Mouse (Mus musculus) gastrocnemius, postnatal 36 days (tissue): Measurements from ENCODE around the gene Olfr155. TPM values are rescaled to one million over a fixed set of nuclear protein-coding genes. Genes with fewer than 3 reads are reported as not detected.

Experiments used
- DNase-seq, 2 experiments: peaks; one replicate each; pipeline ENCODE4 v3.0.0; 2022
- intact Hi-C: fragments of 180-260 bp; cut with DNase I; formaldehyde crosslinking; loops from one replicate; pipeline ENCODE4 v1.15.1; 2025
- long read RNA-seq, 2 experiments: library from polyadenylated mRNA; stranded (forward); transcript quantifications; one replicate each; pipeline ENCODE4 v2.0.0; 2021
- total RNA-seq, 2 experiments: library from RNA; stranded (reverse); gene quantifications; 2 replicates each; pipeline ENCODE4 v1.2.3; 2021

Olfr155 gene
- total RNA-seq, result not detected
- long read RNA-seq, experiment 1, result 0 reads
- long read RNA-seq, experiment 2, result 0 reads

DNA sequence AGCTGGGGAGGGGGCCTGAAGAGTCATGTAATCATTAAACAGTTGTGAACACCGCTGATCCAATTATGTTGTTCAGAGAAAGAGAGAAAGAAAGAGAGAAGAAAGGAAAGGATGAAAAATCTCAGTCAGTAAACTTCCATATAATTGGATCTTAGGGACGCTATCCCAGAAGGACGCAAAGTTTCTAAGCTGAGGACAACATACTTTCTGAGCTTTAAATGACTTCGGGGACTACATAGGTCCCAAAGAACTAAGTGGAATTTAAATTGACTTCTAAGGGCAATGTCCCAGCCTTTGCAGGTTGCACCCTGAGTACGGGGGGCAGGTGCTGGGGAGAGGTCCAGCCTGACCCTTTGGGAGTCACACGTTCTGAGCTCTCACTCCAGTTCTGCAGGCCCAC is at the start of gene Olfr155:
Gene Olfr155, plus strand, starts transcription at position 301 of the 400 bp plus-strand sequence.
- no peak for DNase-seq
- intact Hi-C loops, result no loop called here

DNA sequence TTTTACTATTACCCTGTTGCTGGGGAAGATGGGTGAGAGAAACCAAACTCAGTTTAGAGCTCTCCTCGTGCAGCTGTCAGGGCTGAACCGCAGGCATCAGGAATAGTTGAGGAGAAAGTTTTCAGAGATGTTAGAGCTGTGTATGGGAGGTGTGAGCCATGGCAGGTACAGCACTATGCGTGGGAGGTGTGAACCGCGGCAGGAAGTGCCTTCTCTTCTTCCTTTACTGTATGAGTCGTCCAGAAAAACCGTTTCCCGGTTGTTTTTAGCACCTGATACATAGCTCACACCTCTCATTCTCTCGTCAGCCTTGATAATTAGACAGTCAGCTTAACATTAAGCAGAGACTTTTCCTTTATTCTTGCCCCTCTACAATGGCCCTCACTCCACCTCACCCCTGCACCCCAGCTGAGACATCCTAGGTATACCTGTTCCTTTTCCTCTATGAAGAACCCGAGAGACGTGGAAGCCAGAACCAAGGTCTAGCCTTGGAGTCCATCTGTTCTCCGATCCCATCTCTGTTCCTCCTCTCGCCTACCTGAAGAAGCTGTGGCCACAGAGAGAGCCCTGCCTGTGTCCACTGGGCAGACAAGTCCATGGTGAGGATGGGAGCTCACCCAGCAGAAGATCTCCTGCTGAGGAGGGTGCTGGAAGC is 28.3 kb upstream of the Olfr155 start:
- intact Hi-C loops, result no loop called here
- no peak for DNase-seq

DNA sequence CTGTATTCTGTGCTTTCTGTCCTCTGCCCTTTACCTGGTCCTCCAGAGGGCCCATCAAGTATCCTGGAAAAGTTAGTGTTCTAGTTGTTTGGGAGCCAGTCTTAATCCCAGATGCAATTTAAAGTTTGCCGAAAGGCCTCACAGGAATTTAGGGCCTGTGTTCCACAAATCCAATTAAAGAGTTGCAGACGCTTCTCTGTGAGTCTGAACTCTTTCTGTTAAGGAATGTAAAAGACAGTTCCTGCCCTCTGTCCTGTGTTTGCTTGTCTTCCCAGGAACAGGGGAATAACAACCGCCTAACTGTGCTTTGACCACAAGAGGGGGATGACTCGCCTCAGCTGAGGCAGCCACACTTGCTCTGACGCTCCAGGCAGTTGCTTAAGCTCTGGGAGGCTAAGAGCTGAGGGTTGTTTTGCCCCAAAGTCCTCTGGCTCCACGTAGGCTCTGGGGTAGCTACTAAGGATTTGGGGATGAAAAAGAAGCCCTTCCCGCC is 27.5 kb upstream of the Olfr155 start, which contains the start of gene Olfr156:
Gene Olfr156, minus strand, starts transcription at position 51 of the 493 bp plus-strand sequence.
- no peak for DNase-seq
- intact Hi-C loops, result no loop called here

DNA sequence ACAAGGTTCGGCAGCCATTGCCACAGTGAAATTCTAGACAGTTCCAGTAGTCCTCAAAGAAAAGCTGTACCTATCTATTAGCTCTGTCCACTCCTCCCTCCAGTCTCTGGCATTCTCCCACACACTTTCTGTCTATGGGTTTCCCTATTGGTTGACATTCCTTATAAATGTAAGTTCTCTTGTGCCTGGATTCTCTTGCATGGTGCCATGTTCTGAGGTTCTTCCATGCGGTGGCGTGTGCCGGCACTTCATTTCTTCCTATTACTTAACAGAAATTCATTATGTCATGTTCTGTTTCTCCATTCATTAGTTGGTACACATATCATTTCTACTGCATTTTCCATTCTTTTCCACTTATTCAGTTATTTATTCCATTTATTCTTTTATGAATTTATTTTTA is 22.6 kb upstream of the Olfr155 start:
- intact Hi-C loops, result no loop called here
- no peak for DNase-seq

DNA sequence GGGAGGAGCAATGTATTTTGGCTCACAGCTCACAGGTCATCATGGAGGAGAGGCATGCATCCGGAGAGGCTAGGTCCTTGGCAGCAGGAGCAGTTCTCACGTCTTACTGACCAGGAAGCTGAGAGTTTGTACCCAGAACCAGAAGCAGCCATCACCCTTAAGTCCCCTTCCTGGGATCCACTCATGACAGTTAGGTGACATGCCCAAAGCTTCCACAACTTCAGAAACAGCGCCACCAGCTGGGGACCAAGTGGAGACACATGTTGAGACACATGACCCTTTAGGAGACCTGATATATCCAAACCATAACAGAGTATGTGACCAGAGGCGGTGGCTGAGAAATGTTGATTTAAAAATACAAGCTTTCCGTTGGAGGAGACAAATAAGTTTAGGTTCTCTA is 19.3 kb upstream of the Olfr155 start:
- no peak for DNase-seq
- intact Hi-C loops, result no loop called here

DNA sequence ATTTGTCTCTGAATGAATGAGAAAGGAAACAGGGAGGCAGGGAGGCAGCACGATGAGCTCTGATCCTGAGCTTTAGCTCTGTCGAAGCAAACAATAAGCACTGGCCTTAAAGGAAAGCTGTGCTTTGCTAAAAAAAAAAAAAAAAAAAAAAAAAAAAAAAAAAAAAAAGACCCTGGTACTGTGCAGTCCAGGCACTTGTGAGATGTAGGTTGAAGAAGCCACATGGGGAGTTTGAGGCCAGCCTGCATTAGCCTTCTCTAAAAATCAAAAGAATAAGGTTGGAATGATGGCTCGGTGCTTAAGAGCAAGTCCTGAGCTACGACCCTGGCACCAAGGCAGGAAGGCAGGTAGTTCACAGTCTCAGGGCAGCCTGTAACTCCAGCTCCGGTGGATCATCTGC is 17.6 kb upstream of the Olfr155 start:
- intact Hi-C loops, result no loop called here

DNA sequence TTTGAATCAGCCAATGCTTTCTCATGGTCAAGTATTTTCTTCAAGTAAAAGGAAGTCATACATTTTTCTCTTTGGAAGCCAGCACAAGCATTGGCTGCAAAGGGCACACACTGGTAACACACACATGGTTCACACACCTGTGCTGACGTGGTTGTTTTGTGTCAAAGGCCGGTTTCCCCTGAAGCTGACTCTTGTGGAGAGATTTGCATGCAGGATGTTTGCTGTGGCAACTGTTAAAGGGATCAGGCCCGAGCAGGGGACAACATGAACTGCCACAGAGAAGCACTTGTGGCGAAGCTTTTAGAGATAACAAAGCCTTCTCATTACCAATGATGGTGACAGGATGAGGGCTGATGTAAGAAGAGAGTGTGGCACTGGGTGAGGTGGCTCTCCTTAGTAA is 16.6 kb upstream of the Olfr155 start:
- intact Hi-C loops, result no loop called here
- no peak for DNase-seq

More for the DNA sequence above, 17.6 kb upstream of the Olfr155 start:
- no peak for DNase-seq

DNA sequence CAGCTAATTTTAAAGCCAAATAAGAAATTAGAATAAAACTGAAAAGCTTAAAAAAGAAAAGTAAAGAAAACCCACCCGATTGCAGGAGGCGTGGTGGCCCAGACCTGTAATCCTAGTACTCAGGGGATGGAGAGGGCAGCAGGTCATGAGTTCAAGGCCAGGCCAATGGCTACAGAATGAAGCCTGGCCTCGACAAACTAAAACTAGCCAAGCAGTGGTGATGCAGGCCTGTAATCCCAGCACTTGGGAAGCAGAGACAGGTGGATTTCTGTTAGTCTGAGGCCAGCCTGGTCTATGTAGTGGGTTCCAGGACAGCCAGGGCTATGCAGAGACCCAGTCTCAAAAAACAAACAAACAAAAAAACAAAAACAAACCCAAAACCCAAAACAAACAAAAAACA is 13.0 kb upstream of the Olfr155 start:
- intact Hi-C loops, result no loop called here

DNA sequence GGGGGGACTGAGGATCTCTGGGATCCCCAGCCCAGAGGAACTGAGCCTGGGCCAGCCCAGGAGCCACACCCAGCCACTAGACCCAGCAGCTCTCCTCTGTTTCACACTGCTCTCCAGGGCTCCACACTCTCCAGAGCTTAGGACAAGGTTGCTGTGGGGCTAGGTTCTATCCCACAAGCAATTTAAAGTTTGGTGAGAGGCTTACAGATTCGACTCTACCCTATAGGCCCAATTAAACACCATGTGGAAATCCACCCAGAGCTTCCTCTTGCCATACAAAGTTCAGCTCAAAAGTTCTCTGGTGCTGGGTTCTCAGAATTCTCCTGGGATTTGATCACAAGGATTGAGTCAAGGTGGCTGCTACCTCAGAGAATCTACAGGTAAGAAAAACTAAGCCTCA is 11.3 kb upstream of the Olfr155 start, which contains the start of gene Olfr157:
Gene Olfr157, minus strand, starts transcription at position 101 of the 400 bp plus-strand sequence.
- DNase-seq, result no peak
- intact Hi-C loops, result no loop called here

More for the DNA sequence above, 13.0 kb upstream of the Olfr155 start:
- DNase-seq, result no peak

DNA sequence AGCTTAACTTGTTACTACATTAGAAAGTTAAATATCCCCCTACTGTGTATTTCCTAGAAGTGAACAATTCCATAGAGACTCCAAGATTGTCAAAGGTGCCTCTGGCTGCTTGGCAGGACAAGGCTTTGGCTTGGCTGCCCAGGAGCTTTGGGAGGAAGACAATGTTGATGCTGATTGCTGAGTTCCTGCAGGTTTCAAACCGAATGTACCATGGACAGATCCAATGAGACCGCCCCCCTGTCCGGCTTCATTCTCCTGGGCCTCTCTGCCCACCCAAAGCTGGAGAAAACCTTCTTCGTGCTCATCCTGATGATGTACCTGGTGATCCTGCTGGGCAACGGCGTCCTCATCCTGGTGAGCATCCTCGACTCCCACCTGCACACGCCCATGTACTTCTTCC is 2.7 kb downstream of the Olfr155 start:
- intact Hi-C loops, result no loop called here
- no peak for DNase-seq

DNA sequence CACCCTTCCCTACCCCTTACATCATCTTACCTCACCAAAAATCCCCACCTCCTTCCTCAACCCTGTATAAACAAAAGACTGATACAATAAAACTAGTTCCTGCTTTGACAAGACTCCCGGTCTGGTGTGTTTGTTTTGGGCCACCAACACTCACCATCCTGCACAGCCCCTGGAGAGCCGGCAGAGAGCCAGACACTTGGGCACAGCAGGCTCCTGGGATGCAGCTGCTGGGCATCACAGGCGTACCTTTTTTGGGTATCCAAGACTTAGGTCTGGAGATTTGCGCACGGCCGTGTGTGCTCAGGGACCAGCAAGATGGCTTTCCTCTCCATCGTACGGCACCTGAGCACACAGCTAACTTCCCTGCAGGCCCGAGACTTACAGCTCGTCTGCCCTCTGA is 8.5 kb downstream of the Olfr155 start:
- no peak for DNase-seq
- intact Hi-C loops, result loop anchor here (2.0 to 10.0 kb wide), 2 partner anchors 99 to 225 kb away; partner anchors contain the start of gene Npr2

DNA sequence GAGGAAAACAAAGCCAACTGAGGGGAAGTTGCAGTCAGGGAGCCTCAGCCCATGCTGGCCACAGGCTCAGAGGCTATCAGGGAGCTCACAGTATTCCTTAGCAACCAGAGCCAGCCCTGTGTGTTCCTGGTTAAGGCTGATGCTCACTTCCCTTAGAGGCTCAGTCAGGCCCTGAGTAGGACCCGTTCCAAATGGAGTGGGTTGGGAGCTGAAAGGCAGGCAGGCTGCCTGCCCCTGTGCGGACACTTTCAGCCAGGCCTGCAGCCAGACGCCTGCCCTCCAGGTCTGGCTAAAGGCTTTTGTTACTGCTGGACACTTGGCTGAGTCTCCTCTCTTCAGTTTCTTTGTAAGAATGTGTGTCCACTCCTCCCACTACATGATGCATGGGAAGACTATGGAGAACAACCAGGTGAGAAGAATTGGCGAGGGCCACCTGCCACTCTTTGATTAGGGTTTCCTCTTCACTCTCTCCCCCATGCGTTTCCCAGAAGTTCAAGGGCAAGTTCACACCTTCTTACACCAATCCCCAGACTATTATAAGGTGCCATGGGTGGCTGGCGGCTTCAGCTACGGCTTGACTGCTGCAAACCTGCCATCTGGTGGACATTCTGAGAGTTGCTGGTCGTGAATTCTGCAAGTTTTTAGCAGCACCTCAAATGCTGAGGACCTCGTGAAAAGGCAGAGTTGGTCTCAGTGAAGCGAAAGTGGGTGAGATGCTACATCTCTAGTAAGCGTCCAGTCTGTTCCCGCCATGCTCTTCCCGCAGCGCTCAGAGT is 9.6 kb downstream of the Olfr155 start:
- peak; percentile 38 to 48 for DNase-seq
- intact Hi-C loops, result loop anchor here (1.0 to 10.0 kb wide), 2 partner anchors 116 to 226 kb away; partner anchors contain the start of gene Npr2

DNA sequence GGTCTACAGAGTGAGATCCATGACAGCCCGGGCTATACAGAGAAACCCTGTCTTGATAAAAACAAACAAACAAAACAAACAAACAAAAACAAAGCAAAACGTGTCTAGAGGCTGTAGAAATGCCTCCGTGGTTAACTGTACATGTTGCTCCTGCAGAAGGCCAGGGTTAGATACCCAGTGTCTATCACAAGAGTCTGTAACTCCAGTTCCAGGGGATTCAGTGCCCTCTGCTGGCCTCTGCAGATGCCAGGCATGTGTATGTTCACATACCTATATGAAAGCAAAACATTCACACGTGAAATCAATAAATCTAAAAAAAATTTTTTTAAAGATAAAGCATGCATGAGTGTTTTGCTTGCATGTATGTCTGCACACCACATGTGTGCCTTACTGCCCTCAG is 11.9 kb downstream of the Olfr155 start:
- DNase-seq, result no peak
- intact Hi-C loops, result loop anchor here (10.0 kb wide), 1 partner anchor 228 kb away; the partner anchor contains the start of gene Npr2

DNA sequence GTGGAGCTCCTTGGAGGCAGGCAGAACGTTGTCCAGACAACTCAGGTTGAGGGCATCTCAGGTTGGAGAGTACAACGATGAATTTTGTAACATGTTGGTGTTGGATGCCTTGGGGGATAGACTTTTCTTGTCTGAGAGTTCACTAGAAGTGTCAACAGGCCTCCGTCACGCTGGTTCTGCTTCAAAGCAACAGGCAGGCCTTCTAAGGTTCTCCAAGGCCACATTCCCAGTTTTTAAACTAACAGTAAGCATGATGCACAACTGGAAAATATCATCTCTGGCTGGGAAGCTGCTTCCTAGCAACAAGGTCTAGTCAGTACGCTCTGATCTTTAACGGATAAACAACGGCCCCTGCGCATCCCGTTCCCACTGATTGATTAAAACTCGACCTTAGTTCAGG is 18.5 kb downstream of the Olfr155 start:
- intact Hi-C loops, result loop anchor here (10.0 kb wide), 1 partner anchor 235 kb away; the partner anchor contains the start of gene Npr2

DNA sequence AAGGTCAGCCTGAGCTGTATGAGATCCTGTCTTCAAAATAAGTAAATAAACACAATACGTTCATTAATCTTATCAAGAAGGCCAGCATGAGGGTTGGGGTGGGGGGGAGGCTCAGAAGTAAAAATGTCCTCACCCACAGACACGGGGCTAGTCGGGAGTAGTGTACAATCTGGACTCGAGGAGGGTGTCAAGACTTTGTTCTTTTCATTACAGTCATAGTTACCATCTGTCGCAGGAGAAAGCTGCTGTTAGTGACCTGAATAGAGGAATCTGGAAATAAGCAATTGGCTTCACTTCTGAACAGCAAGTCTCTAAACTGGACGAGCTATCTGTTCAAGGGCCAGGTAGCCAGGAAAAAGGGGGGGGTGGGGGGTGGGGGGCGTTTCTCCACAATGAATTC is 23.1 kb downstream of the Olfr155 start:
- DNase-seq, result no peak
- intact Hi-C loops, result no loop called here

More for the DNA sequence above, 18.5 kb downstream of the Olfr155 start:
- no peak for DNase-seq

DNA sequence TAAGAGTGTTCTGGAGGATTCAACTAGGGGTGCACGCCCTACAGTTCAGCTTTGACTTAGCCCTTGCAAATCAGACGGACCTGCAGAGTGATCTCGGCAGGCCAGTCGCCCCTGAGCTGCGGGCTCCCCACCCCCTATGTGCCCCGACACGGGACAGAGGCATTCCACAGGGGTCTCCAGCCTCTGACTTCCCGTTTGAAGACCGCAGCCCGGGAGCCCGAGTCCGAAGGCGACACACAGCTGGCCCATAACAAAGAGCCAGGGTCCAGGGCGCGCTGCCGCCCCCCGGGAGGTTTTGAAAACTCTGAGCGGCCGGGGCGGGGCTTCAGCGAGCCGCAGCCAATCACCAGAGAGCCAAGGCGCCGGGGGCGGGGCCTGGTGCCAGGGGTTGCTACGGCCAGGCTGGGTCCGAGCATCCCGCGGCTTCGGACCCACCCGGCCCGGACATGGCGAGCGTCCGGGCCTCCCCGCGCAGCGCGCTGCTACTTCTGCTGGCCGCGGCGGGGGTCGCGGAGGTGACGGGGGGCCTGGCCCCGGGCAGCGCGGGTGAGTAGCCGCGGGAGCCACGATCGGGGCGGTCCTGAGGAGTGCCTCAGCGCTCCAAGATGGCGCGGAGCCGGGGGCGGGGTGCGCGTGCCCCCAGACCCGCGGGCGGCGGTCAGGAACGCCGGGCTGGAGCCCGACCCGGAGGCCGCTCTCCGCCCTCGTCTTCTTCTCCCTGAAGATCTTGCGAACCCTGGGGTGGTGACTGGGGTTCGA is 24.0 kb downstream of the Olfr155 start, which contains the start of gene Reck:
Gene Reck, plus strand, starts transcription at position 371 of the 759 bp plus-strand sequence.
- DNase-seq, result peak; percentile 78 to 83
- intact Hi-C loops, result no loop called here

DNA sequence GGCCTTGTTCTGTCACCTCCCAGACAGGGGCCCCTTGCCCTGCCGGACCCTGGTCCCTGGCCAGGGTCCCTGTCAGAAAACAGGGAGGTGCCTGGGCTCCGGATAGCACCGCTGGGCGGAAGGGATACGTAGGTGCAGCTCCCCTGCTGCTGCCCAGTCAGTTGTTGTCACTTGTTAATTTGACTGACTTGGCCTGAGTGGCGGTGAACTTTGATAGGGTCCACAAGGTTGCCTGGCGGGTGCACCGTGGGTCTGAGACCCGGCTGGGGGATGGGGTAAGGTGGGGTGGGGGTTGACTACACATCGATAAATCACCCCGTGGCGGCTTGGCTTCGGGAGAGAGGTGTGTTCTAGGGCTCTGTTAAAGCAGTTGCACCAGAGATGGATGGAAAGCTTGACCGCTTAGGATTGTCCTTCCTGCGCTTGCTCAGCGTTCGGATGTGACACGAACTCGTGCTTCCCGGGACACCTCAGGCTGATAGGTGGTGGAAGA is 24.6 kb downstream of the Olfr155 start:
- intact Hi-C loops, result no loop called here
- peak in 1 of 2 experiments; percentile 19 for DNase-seq

DNA sequence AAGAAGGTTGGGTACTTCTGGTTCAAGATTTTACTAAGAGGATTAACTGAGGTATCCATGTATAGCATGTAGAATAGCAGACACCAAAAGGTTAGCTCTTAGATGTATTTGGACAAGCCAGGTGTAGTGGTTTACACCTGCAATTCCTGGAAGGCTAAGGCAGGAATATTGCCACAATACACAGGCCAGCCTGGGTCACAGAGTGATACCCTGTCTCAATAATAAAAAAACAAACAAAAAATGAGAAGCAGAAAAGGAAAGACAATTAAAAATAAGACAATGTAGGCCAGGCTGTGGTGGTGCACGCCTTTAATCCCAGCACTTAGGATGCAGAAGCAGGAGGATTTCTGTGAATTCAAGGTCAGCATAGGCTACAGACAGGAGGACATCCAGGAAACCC is 25.9 kb downstream of the Olfr155 start:
- DNase-seq, result no peak
- intact Hi-C loops, result no loop called here

DNA sequence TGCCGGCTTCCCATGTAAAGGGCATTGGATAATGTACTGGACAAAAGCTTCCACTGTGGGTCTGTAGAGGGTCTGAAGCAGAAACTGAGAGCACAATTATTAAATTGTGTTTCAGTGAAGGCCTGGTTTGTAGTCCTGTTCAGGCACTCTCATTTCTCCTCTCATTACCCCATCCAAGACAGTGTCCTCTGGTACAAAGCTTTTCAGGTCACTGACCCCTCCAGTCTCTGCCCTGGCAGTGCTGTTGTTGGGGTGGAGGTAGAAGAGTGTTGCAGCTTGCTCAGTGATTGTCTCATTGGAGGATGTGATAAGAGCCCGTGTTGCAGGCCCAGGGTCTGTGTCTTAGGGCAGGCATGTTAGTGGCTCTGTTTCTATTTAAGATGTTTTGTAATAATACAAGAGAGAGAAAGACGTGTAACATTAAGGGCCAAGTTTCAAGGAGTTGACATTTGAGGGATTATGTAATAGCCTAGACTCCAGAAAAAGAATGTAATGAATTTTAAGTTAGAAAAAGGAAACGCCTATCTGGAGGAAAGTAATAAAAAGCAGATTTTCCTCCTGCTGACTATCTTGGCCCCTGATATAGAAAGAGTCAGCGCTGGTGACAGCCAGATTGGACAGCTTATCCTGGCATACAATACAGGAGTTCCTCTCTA is 26.9 kb downstream of the Olfr155 start:
- no peak for DNase-seq
- intact Hi-C loops, result no loop called here

DNA sequence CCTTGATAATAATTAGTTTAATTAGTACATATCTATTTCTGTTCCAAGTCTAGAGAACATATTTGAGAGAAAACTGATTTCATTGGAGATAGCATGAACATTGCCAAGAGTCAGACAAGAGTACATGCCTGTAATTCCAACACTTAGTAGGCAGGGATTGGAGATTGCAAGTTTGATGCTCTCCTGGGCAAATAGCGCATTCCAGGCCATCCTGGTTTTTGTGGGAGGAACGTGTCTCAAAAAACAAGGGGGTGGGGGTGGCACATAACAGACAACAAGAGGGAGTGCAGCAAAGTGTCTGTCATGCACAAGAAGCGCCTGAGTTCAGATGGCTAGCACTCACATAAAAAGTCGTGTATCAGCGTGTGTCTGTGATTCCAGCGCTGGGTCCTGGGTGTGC is 28.2 kb downstream of the Olfr155 start:
- DNase-seq, result no peak
- intact Hi-C loops, result no loop called here
